Mouse (Mus musculus): ENCODE results near the gene Nme6. TPM values are rescaled to one million over a fixed set of nuclear protein-coding genes. Genes with fewer than 3 reads are reported as not detected.
"Not testable (repeated sequence)": the region's sequence is repeated elsewhere in the genome, so short reads cannot be mapped to it uniquely, and the experiment has no call there.

Gene Nme6
- 10 to 100 TPM; 22.3 to 29.5 TPM for total RNA-seq (2021)
- long read RNA-seq, experiment 1, transcript Nme6-201 (7 exons, 1,074 nt) = major isoform, 9 of 24 reads
- long read RNA-seq, experiment 1, partial matches to known transcripts = 2 of 24 reads
- long read RNA-seq, experiment 1, other reads (novel, unspliced or antisense) = 6 of 24 reads
- long read RNA-seq, experiment 2, transcript Nme6-201 (7 exons, 1,074 nt) = major isoform, 6 of 25 reads
- long read RNA-seq, experiment 2, partial matches to known transcripts = 2 of 25 reads
- long read RNA-seq, experiment 2, other reads (novel, unspliced or antisense) = 12 of 25 reads

GRCm38 (mm10) chr9:109832391-109833087 lies at the start of gene Nme6:
Nme6 (plus strand) TSS chr9:109832749.
- peak; percentile 63 to 81 for DNase-seq (ENCODE audit: low spot score in 2 of 2)

- DNase-seq (ENCODE audit: low spot score in 2 of 2) = not testable (repeated sequence)
Measured at GRCm38 (mm10) chr9:109790570-109790969, 42.0 kb upstream of the Nme6 start, which contains the start of gene Fbxw27. Fbxw27 (minus strand) TSS chr9:109790670.

GRCm38 (mm10) chr9:109795221-109795620 lies 37.3 kb upstream of the Nme6 start:
- no peak for DNase-seq (ENCODE audit: low spot score in 2 of 2)

GRCm38 (mm10) chr9:109795811-109796210 lies 36.7 kb upstream of the Nme6 start:
- DNase-seq (ENCODE audit: low spot score in 2 of 2) = no peak

- DNase-seq (ENCODE audit: low spot score in 2 of 2) = peak in 1 of 2 experiments; percentile 10
Measured at GRCm38 (mm10) chr9:109798051-109798450, 34.5 kb upstream of the Nme6 start.

GRCm38 (mm10) chr9:109805596-109805995 lies 27.0 kb upstream of the Nme6 start:
- DNase-seq (ENCODE audit: low spot score in 2 of 2) = not testable (repeated sequence)

GRCm38 (mm10) chr9:109806260-109806659 lies 26.3 kb upstream of the Nme6 start:
- DNase-seq (ENCODE audit: low spot score in 2 of 2) = no peak

- no peak for DNase-seq (ENCODE audit: low spot score in 2 of 2)
Measured at GRCm38 (mm10) chr9:109806695-109807293, 25.8 kb upstream of the Nme6 start.

GRCm38 (mm10) chr9:109807898-109808297 lies 24.7 kb upstream of the Nme6 start:
- no peak for DNase-seq (ENCODE audit: low spot score in 2 of 2)

- DNase-seq (ENCODE audit: low spot score in 2 of 2) = no peak
Measured at GRCm38 (mm10) chr9:109811980-109812379, 20.6 kb upstream of the Nme6 start, which contains the start of gene Spink8. Spink8 (plus strand) TSS chr9:109812280.

GRCm38 (mm10) chr9:109813424-109813823 lies 19.1 kb upstream of the Nme6 start:
- DNase-seq (ENCODE audit: low spot score in 2 of 2) = no peak

- no peak for DNase-seq (ENCODE audit: low spot score in 2 of 2)
Measured at GRCm38 (mm10) chr9:109816341-109816740, 16.2 kb upstream of the Nme6 start.

GRCm38 (mm10) chr9:109825739-109826138 lies 6.8 kb upstream of the Nme6 start:
- DNase-seq (ENCODE audit: low spot score in 2 of 2) = no peak

- no peak for DNase-seq (ENCODE audit: low spot score in 2 of 2)
Measured at GRCm38 (mm10) chr9:109826181-109826580, 6.4 kb upstream of the Nme6 start.

- DNase-seq (ENCODE audit: low spot score in 2 of 2) = no peak
Measured at GRCm38 (mm10) chr9:109833088-109833412, 501 bp downstream of the Nme6 start.

GRCm38 (mm10) chr9:109849312-109849758 lies 16.8 kb downstream of the Nme6 start, which contains the start of gene Camp:
Camp (minus strand) TSS chr9:109849617.
- peak; percentile 17 to 42 for DNase-seq (ENCODE audit: low spot score in 2 of 2)

GRCm38 (mm10) chr9:109850099-109850498 lies 17.6 kb downstream of the Nme6 start:
- DNase-seq (ENCODE audit: low spot score in 2 of 2) = no peak

- no peak for DNase-seq (ENCODE audit: low spot score in 2 of 2)
Measured at GRCm38 (mm10) chr9:109854341-109854740, 21.8 kb downstream of the Nme6 start.

GRCm38 (mm10) chr9:109855947-109856346 lies 23.4 kb downstream of the Nme6 start:
- no peak for DNase-seq (ENCODE audit: low spot score in 2 of 2)

GRCm38 (mm10) chr9:109862397-109863044 lies 30.0 kb downstream of the Nme6 start:
- peak; percentile 60 to 65 for DNase-seq (ENCODE audit: low spot score in 2 of 2)

GRCm38 (mm10) chr9:109863085-109863484 lies 30.5 kb downstream of the Nme6 start:
- no peak for DNase-seq (ENCODE audit: low spot score in 2 of 2)

Data from adrenal gland, postnatal 4 days (tissue).